ENCODE assay signal across 8 mouse cellular contexts in genomic region chrX:152232781-152233763, GRCm38 (mm10). TPM values are rescaled to one million over a fixed set of nuclear protein-coding genes. Genes with fewer than 3 reads are reported as not detected.
DNase-seq lines count a peak whose midpoint lies in the region; ATAC-seq lines count a peak whose summit lies in the region.

Gene Kdm5c, plus strand, starts transcription at chrX:152233020.

- peak; percentile 97 for DNase-seq in CD4-positive, CD25-positive, alpha-beta regulatory T cell, adult 2 months (ENCODE audit: low read depth, low spot score)
- peak; percentile 82 for DNase-seq in fat pad, adult 2 months (ENCODE audit: extremely low read depth, low read depth, low spot score)
- peak; percentile 96 for DNase-seq in kidney, postnatal 10 days
- peak; percentile 91 to 96 for DNase-seq in natural killer cell, adult 2 months (ENCODE audit: low spot score in 2 of 2)

- peak within 1 kb of the TSS; percentile 98 for H3K9ac ChIP-seq in heart, embryonic 13.5 days
- H3K9ac ChIP-seq in liver, embryonic 12.5 days, result peak within 1 kb of the TSS; percentile 91
- peak within 1 kb of the TSS; percentile 77 for H3K9ac ChIP-seq in stomach, embryonic 15.5 days

- H3K27me3 ChIP-seq in heart, embryonic 13.5 days (replicated peaks), result no peaks in the 10 kb centered on the region; the same call in 1 of the 2 replicates
- no peaks in the 10 kb centered on the region; the same call in 1 of the 2 replicates for H3K27me3 ChIP-seq in liver, embryonic 12.5 days (replicated peaks)
- H3K27me3 ChIP-seq in stomach, embryonic 15.5 days (replicated peaks), result no peaks in the 10 kb centered on the region

- ATAC-seq in heart, embryonic 13.5 days (ENCODE audit: extremely low read depth, insufficient number of reproducible peaks, low FRiP score, low TSS enrichment), result peak; percentile 94
- peak; percentile 98 for ATAC-seq in liver, embryonic 12.5 days
- ATAC-seq in stomach, embryonic 15.5 days (ENCODE audit: insufficient read depth, low FRiP score, low read depth), result peak; percentile 99

- H3K4me1 ChIP-seq in brown adipose tissue, adult 24 weeks (ENCODE audit: control insufficient read depth, insufficient read depth, insufficient read length, low read length), result 0 out of 2 replicates have a peak, but pooled peaks cover 2% of the 10 kb centered on the region
- H3K4me1 ChIP-seq in heart, embryonic 13.5 days, result peaks cover 24% of the 10 kb centered on the region
- H3K4me1 ChIP-seq in liver, embryonic 12.5 days, result peaks cover 18% of the 10 kb centered on the region
- H3K4me1 ChIP-seq in stomach, embryonic 15.5 days, result no peaks in the 10 kb centered on the region

- WGBS in heart, embryonic 13.5 days, result under 1% methylated on average over 69 of the region's 69 CpGs
- WGBS in liver, embryonic 12.5 days (ENCODE audit: insufficient replicate concordance), result under 1% methylated on average over 69 of the region's 69 CpGs
- WGBS in stomach, embryonic 15.5 days, result under 1% methylated on average over 69 of the region's 69 CpGs

- H3K36me3 ChIP-seq in heart, embryonic 13.5 days, result peaks cover 11% of the 10 kb centered on the region
- peaks cover 18% of the 10 kb centered on the region for H3K36me3 ChIP-seq in liver, embryonic 12.5 days
- no peaks in the 10 kb centered on the region for H3K36me3 ChIP-seq in stomach, embryonic 15.5 days

- peak within 1 kb of the TSS; percentile 96 for H3K27ac ChIP-seq in brown adipose tissue, adult 24 weeks (replicated peaks; ENCODE audit: low read depth, low read length)
- H3K27ac ChIP-seq in heart, embryonic 13.5 days (replicated peaks), result peak within 1 kb of the TSS; percentile 82
- peak within 1 kb of the TSS; percentile 82 for H3K27ac ChIP-seq in liver, embryonic 12.5 days
- H3K27ac ChIP-seq in stomach, embryonic 15.5 days, result peak within 1 kb of the TSS; percentile 69; the same call in 1 of the 2 replicates

- H3K4me2 ChIP-seq in heart, embryonic 13.5 days, result peak within 1 kb of the TSS; percentile 85
- H3K4me2 ChIP-seq in liver, embryonic 12.5 days, result peak within 1 kb of the TSS; percentile 77
- H3K4me2 ChIP-seq in stomach, embryonic 15.5 days, result peak within 1 kb of the TSS; percentile 64

- H3K4me3 ChIP-seq in brown adipose tissue, adult 24 weeks (ENCODE audit: insufficient read depth, low read depth, low read length), result peak within 1 kb of the TSS; percentile 100
- peak within 1 kb of the TSS; percentile 98 for H3K4me3 ChIP-seq in heart, embryonic 13.5 days
- peak within 1 kb of the TSS; percentile 91 for H3K4me3 ChIP-seq in liver, embryonic 12.5 days
- H3K4me3 ChIP-seq in stomach, embryonic 15.5 days (replicated peaks), result peak within 1 kb of the TSS; percentile 87

- H3K9me3 ChIP-seq in heart, embryonic 13.5 days, result no peaks in the 10 kb centered on the region
- no peaks in the 10 kb centered on the region for H3K9me3 ChIP-seq in liver, embryonic 12.5 days (replicated peaks)
- H3K9me3 ChIP-seq in stomach, embryonic 15.5 days, result no peaks in the 10 kb centered on the region

RNA-seq across cellular contexts. Expression of gene Kdm5c, which starts in this region (rescaled TPM):
- 25.2 and 33.0 TPM in 2 replicates for polyA plus RNA-seq in brown adipose tissue, adult 24 weeks (2012; ENCODE audit: insufficient read depth, insufficient read length, missing spikeins)
- 29.6 and 32.3 TPM in 2 replicates for polyA plus RNA-seq in heart, embryonic 13.5 days (2015; fragmentation: Nextera tagmentation; extraction: Ambion mirVana)
- 36.0 and 36.5 TPM in 2 replicates for polyA plus RNA-seq in liver, embryonic 12.5 days (2016; fragmentation: Nextera tagmentation; extraction: Ambion mirVana)
- polyA plus RNA-seq in stomach, embryonic 15.5 days (2015; fragmentation: Nextera tagmentation; extraction: Ambion mirVana), result 34.4 and 39.6 TPM in 2 replicates

Comparison
In these comparisons a context has a peak if more than half of its experiments do, and no peak if none do; other contexts are left out.
1. Peak in every context shown above with its lines: DNase-seq, ATAC-seq, H3K4me3 ChIP-seq and H3K27ac ChIP-seq.